ENCODE assay signal across 14 mouse cellular contexts in the genomic region with DNA sequence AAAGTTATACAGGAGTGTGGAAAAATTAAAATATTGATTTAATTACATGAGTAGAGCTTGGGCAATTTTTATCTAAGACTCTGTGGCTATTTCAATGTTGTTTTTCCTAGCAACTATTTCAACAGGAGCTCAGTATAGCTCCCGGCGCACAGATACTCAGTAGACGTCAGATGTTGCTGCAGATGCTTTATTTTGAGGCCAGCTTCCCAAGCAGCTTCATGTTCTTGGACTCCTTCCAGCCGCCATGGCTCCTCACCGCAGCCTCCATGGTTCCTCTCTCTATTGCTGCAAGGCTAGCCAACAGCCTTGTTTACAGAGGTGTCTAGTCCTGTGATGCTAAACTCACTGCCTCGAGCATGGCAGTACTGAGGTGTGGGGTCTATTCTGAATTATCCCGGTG.
"Had no signal": no experiment of that assay in that cellular context is flagged by ENCODE, and none has a peak within 500 bp of the region (broad histone marks: within the 10 kb centered on the region; RNA-seq: fewer than 3 reads in every experiment).

No protein-coding gene starts in this region.

- H3K4me1 ChIP-seq: intestine, embryonic 15.5 days; limb, embryonic 13.5 days had no signal

- H3K9me3 ChIP-seq: intestine, embryonic 15.5 days; limb, embryonic 13.5 days; midbrain, embryonic 12.5 days had no signal

- H3K27ac ChIP-seq: hindbrain, postnatal 0 days; intestine, embryonic 15.5 days; layer of hippocampus, adult 2 months; limb, embryonic 13.5 days; liver, embryonic 14.5 days; midbrain, embryonic 12.5 days; stomach, postnatal 0 days had no signal

- H3K9ac ChIP-seq: intestine, embryonic 15.5 days; limb, embryonic 13.5 days; liver, embryonic 14.5 days; midbrain, embryonic 12.5 days had no signal

- H3K27me3 ChIP-seq: intestine, embryonic 15.5 days; limb, embryonic 13.5 days; midbrain, embryonic 12.5 days had no signal

- DNase-seq: kidney, adult 18-20 months; kidney, postnatal 10 days; kidney, postnatal 4 days; lung, adult 2 months; lung, postnatal 14 days; thymus, postnatal 4 days had no signal

- ATAC-seq: hindbrain, postnatal 0 days; intestine, embryonic 15.5 days; midbrain, embryonic 16.5 days had no signal

- H3K4me3 ChIP-seq: intestine, embryonic 15.5 days; layer of hippocampus, adult 2 months; limb, embryonic 13.5 days; midbrain, embryonic 12.5 days had no signal

- H3K4me2 ChIP-seq: intestine, embryonic 15.5 days; limb, embryonic 13.5 days; midbrain, embryonic 12.5 days had no signal

- H3K36me3 ChIP-seq: intestine, embryonic 15.5 days; limb, embryonic 13.5 days; midbrain, embryonic 12.5 days had no signal
